Mouse (Mus musculus) megakaryocyte, embryonic 14.5 days (primary cell): ENCODE measurements around the gene Eif2a. TPM values are rescaled to one million over a fixed set of nuclear protein-coding genes. Genes with fewer than 3 reads are reported as not detected.

Experiments used
- H3K27me3 ChIP-seq: replicated peaks from 2 replicates; pipeline ENCODE3; 2012; ENCODE audit warnings: inconsistent platforms
- H3K36me3 ChIP-seq: replicated peaks from 2 replicates; pipeline ENCODE3; 2012; ENCODE audit warnings: low read length, inconsistent platforms, mixed read lengths
- H3K4me1 ChIP-seq: 2 replicates; pipeline ENCODE4 v1.6.1; 2012; ENCODE audit warnings: inconsistent platforms
- H3K4me3 ChIP-seq: replicated peaks from 2 replicates; pipeline ENCODE3; 2012; ENCODE audit warnings: moderate library complexity, mild to moderate bottlenecking, inconsistent platforms
- H3K9me3 ChIP-seq: 2 replicates; pipeline ENCODE4 v1.6.1; 2012; ENCODE audit warnings: inconsistent platforms
- FLI1 ChIP-seq: IDR thresholded peaks from 2 replicates; pipeline ENCODE4 v1.6.1; 2012; ENCODE audit warnings: low read length, inconsistent platforms, mixed read lengths
- GATA1 ChIP-seq: IDR thresholded peaks from 3 replicates; pipeline ENCODE4 v1.6.1; 2012; ENCODE audit warnings: mixed read lengths, low read length, inconsistent platforms, borderline replicate concordance
- polyA plus RNA-seq: library from polyadenylated mRNA; stranded (reverse); fragments of >175 nt; gene quantifications from 2 replicates; pipeline ENCODE4 v1.2.3, GENCODE M21; 2012; ENCODE audit warnings: low replicate concordance; ENCODE audit not compliant: insufficient read depth

The Eif2a gene
- polyA plus RNA-seq, 1 experiment, result 3.2 TPM

DNA sequence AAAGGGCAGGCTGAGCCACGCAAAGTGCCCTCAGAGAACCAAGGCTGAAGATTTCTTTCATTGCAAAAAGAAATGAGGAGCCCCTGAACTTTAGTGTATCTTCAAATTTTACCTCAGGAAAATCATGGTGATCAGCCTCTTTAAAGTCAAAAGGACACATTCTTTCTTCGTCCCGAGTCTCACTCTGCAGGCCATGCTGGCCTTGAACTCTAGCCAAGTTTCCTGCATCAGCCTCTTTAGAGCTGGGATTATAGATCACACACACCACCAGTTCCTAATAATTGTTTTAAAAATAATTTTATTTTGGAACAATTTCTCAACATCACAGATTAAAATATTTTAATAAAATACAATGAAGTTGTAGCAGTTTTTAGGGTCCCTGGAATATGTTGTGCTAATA lies 6.1 kb upstream of the Eif2a start:
- Histone ChIP-seq H3K36me3 (peaks cover 42% of the 10 kb centered on the region), H3K9me3 (no peaks in the 10 kb centered on the region), H3K4me3 (no peak overlapping the region), H3K4me1 (peaks cover 61% of the 10 kb centered on the region), H3K27me3 (no peaks in the 10 kb centered on the region)
- no peak for TF ChIP-seq GATA1
- TF ChIP-seq FLI1, result no peak

DNA sequence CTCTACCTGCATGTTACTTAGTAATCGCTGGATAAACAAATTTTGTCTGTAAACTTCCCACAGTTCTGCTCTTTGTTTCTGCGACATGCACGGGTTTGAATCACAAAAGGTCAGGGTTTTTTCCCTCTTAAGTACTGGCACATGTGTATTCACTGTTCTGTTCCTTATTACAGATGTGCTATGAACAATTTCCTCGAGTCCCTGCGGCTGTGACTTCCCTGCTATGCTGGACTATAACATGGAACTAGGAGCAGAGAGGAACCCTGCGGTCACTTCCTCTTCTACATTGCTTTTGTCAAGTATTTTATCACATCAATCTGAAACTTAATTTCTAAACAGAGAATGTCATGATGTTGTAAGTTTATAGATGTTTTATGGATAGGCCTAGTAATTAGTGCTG lies 5.3 kb upstream of the Eif2a start:
- Histone ChIP-seq H3K27me3 (no peaks in the 10 kb centered on the region), H3K4me1 (peaks cover 62% of the 10 kb centered on the region), H3K36me3 (peaks cover 42% of the 10 kb centered on the region), H3K9me3 (no peaks in the 10 kb centered on the region), H3K4me3 (no peak overlapping the region)
- TF ChIP-seq GATA1, result no peak
- no peak for TF ChIP-seq FLI1

DNA sequence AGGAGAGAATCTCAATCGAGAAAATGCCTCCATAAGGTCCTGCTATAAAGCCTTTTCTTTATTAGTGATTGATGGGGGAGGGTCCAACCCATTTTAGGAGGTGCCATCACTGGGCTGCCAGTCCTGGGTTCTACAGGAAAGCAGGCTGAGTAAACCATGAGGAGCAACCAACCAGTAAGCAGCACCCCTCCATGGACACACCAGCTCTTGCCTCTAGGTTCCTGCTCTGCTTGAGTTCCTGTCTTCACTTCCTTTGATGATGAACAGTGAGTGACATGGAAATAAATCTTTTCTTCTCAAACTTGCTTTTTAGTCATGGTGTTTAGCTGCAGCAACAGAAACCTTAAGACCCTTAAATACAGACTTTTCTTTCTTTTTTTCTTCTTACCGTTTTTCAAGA lies 4.3 kb upstream of the Eif2a start:
- H3K27me3 ChIP-seq, result no peaks in the 10 kb centered on the region
- peaks cover 42% of the 10 kb centered on the region for H3K36me3 ChIP-seq
- H3K9me3 ChIP-seq, result no peaks in the 10 kb centered on the region
- no peak overlapping the region for H3K4me3 ChIP-seq
- TF ChIP-seq GATA1 (no peak), FLI1 (no peak)
- H3K4me1 ChIP-seq, result peaks cover 58% of the 10 kb centered on the region

DNA sequence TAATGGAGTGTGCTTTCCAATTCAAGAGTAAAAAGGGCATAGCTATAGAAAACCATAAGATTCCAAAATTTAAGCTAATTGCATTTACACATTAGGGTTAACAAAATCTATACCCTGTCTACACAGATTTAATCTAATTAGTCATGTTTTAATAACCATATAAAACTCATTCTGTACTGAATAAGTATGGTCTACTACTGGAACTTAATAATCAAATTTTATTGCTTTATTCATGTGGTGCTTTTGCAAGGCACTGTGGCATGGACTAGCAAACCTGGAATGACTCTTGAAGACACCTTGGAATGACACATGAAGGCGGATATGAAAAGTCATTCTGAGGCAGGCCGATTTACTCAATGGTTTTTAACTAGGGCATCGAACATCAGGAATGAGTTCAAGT lies 2.2 kb upstream of the Eif2a start:
- H3K36me3 ChIP-seq, result peaks cover 43% of the 10 kb centered on the region

DNA sequence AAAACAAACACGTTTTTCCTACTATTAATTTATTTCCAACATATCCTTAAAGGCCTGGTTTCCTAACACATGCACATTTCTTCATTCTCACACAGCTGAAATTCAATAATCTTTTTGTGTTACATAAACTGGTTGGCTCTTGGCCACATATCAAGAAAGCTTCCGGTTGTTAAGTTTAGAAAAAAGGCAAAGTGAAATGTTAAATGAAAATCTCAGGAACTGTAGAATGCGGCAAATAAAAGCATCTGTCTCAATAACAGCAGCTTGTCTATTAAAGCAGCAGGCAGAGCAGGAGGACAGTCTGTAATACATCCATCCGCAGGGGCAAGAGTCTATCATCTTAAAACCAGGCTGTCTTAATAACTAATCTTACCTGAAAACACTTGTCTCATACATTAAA lies 1.4 kb upstream of the Eif2a start:
- Histone ChIP-seq H3K9me3 (no peaks in the 10 kb centered on the region), H3K36me3 (peaks cover 46% of the 10 kb centered on the region), H3K4me3 (peak overlapping the region; percentile 98), H3K4me1 (peaks cover 45% of the 10 kb centered on the region), H3K27me3 (no peaks in the 10 kb centered on the region)
- TF ChIP-seq FLI1 (no peak), GATA1 (no peak)

More for the DNA sequence above, 2.2 kb upstream of the Eif2a start:
- TF ChIP-seq FLI1 (no peak), GATA1 (no peak)
- Histone ChIP-seq H3K4me1 (peaks cover 51% of the 10 kb centered on the region), H3K9me3 (no peaks in the 10 kb centered on the region), H3K27me3 (no peaks in the 10 kb centered on the region), H3K4me3 (no peak overlapping the region)

DNA sequence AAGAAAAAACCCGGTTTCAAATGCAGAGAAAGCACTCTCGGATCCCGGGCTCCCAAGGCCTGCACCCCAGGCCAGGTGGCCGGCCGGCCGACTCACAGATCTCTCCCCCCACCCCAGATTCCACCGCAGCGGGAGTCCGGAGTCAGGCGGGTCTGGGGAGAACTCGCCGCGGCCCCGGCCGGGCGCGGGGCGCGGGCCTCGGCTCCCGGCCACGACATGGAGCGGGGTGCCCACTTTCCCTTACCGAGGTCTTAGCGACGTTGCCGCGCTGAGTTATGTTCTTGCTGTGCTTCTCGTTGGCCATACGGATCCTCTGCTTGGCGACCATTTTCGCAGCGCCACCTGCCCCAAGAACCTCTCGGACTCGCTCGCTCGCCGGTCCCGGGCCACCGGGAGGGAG lies 455 bp upstream of the Eif2a start:
- Histone ChIP-seq H3K9me3 (no peaks in the 10 kb centered on the region), H3K4me1 (peaks cover 36% of the 10 kb centered on the region), H3K4me3 (peak overlapping the region; percentile 98), H3K36me3 (peaks cover 45% of the 10 kb centered on the region), H3K27me3 (no peaks in the 10 kb centered on the region)
- TF ChIP-seq GATA1, result no peak
- TF ChIP-seq FLI1, result no peak

DNA sequence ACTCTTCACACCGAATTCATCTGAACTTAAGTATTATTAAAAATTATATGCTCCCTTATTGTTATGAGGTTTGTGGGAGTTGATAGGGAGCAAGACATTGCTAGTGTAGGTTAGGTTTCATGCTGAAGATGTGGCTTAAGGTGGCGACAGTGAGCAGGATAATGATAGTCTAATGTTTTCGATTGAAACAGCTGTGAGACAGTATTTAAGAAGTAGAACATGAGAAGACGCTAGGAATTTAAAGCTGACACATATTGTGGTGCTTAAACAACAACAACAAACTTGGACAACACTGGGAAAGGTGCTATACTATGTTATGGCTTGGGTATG lies 752 bp downstream of the Eif2a start:
- Histone ChIP-seq H3K4me3 (peak overlapping the region; percentile 98), H3K9me3 (no peaks in the 10 kb centered on the region), H3K27me3 (no peaks in the 10 kb centered on the region), H3K4me1 (peaks cover 31% of the 10 kb centered on the region), H3K36me3 (peaks cover 47% of the 10 kb centered on the region)
- TF ChIP-seq FLI1 (no peak), GATA1 (no peak)

DNA sequence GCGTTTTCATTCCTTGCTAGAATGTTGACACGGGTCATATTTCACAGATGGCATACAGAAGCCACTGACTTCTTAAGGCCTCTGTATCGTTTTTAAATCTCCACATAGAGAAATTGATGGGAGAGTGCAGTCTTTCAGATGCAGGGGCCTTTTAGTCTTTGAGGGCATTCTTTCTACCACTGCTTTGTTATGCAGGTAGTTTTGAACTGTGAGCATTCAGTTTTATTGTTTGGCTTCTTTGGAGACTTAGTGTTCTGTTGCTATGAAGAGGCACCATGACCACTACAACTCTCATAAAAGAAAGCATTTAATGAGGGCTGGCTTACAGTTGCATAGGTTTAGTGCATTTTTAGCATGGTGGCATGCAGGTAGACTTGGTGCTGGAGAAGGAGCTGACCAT lies 11.0 kb downstream of the Eif2a start:
- TF ChIP-seq FLI1 (no peak), GATA1 (no peak)
- H3K4me1 ChIP-seq, result peaks cover 4% of the 10 kb centered on the region; the same call in 1 of the 2 replicates
- no peaks in the 10 kb centered on the region for H3K27me3 ChIP-seq
- H3K36me3 ChIP-seq, result peaks cover 80% of the 10 kb centered on the region
- H3K9me3 ChIP-seq, result 0 out of 2 replicates have a peak, but pooled peaks cover 4% of the 10 kb centered on the region
- H3K4me3 ChIP-seq, result no peak overlapping the region

DNA sequence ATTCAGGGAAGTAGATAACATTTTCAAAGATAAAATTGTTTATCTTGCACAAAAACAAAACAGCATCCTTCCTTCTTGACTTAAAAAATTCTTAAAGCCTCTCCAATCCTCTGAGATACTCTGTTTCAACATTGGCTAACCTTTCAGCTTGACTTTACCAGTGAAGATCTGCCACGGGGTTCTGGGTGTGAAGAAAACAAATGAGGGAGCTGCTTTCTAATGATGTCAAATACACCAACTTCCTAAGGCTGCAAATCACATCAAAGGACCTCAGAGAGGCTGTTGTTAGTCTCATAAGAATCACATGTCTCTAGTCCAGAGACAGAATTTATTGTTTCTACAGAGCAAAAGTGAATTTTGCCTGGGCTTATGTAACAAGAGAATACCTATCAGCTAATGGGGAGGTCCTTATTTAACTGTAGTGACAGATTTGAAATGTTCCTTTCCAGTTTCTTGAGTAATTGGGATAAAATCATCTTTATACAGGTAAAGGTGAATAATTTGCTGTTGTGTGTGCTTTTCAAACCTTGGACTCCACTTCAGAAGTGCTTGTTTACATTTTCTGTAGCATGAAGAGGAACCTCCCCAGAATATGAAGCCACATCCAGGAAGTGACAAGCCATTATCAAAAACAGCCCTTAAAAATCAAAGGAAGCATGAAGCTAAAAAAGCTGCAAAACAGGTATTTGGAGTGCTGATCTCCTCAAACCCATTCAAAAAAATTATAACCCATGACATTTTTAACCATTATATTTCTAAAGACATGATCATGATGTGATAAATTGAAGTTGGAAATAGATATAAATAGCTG lies 26.6 kb downstream of the Eif2a start:
- H3K4me1 ChIP-seq, result no peaks in the 10 kb centered on the region; the same call in 1 of the 2 replicates
- TF ChIP-seq GATA1, result no peak
- no peak overlapping the region for H3K4me3 ChIP-seq
- no peaks in the 10 kb centered on the region for H3K9me3 ChIP-seq
- H3K36me3 ChIP-seq, result peaks cover 77% of the 10 kb centered on the region
- H3K27me3 ChIP-seq, result no peaks in the 10 kb centered on the region

DNA sequence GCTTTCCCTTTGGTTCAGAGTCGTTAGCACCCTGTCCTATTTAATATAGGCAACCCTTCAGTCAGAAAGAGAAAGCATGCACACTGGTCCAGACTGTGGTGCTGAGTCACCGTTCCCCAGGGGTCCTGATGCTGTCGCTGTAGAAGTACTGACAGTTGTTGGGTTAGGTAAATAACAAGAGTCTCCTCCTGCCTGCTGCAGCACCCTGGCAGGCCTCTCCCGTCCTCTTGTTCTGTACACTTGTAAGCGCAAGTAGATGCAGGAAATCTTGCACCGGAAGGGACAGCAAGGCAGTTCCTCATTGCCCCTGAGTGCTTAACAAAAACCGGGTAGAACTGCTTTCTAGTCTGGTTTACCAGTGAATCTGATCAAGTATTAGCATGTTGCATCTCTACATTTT lies 31.0 kb downstream of the Eif2a start:
- H3K36me3 ChIP-seq, result peaks cover 66% of the 10 kb centered on the region
- H3K4me3 ChIP-seq, result no peak overlapping the region
- TF ChIP-seq FLI1 (no peak), GATA1 (no peak)
- no peaks in the 10 kb centered on the region for H3K9me3 ChIP-seq
- H3K27me3 ChIP-seq, result no peaks in the 10 kb centered on the region
- H3K4me1 ChIP-seq, result no peaks in the 10 kb centered on the region

DNA sequence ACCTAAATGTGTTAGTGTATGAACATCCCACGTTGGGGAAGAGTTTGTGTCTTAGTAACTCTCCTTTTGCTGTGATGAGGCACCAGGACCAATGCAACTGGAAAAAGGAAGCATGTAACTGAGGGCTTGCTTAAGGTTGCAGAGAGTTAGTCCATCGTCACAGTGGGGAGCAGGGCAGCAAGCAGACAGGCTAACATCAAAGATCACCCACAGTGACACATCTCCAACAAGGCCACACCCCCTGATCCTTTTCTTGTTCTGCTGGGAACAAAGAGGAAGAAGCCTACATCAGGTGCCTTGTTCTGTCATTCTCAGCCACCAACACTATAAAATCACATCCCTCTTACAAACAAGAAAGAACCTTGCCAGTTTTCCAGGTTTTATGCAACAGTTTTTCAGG lies 34.3 kb downstream of the Eif2a start:
- no peak for TF ChIP-seq FLI1
- no peak for TF ChIP-seq GATA1
- Histone ChIP-seq H3K9me3 (peaks cover 7% of the 10 kb centered on the region), H3K27me3 (no peaks in the 10 kb centered on the region), H3K4me3 (no peak overlapping the region), H3K4me1 (no peaks in the 10 kb centered on the region), H3K36me3 (peaks cover 38% of the 10 kb centered on the region)
